Mouse (Mus musculus) lung, embryonic 14.5 days (tissue): ENCODE measurements at regions not wholly inside any gene's neighbourhood (a gene's known extent, or its start where the extent isn't known, plus 50 kb on each side); places are given as distances from the start of the nearest gene placed in this dataset.

Experiments
- ATAC-seq: fragments of 200-750 bp; cut with Nextera tagmentation; 2 replicates; pipeline ENCODE4 v1.8.0; 2017; ENCODE audit warnings: mild to moderate bottlenecking, moderate TSS enrichment, moderate library complexity; ENCODE audit not compliant: insufficient read depth
- DNase-seq: peaks from one replicate; pipeline ENCODE4 v3.0.0-alpha.2; 2015
- H3K27ac ChIP-seq: fragments of 300-500 bp; sonication (generic); 2 replicates; pipeline ENCODE4 v1.5.1; 2014; ENCODE audit warnings: low read depth, mild to moderate bottlenecking, moderate library complexity
- H3K27me3 ChIP-seq: fragments of 300-500 bp; sonication (generic); 2 replicates; pipeline ENCODE4 v1.6.1; 2014; ENCODE audit warnings: low read length, control low read depth; ENCODE audit not compliant: insufficient read depth
- H3K36me3 ChIP-seq: fragments of 300-500 bp; sonication (generic); 2 replicates; pipeline ENCODE4 v1.6.1; 2014; ENCODE audit warnings: control low read depth; ENCODE audit not compliant: insufficient read depth
- H3K4me1 ChIP-seq: fragments of 300-500 bp; sonication (generic); 2 replicates; pipeline ENCODE4 v1.6.1; 2014; ENCODE audit warnings: antibody characterized with exemption, control low read depth; ENCODE audit not compliant: insufficient read depth
- H3K4me2 ChIP-seq: fragments of 300-500 bp; sonication (generic); 2 replicates; pipeline ENCODE4 v1.6.1; 2014; ENCODE audit warnings: mild to moderate bottlenecking
- H3K4me3 ChIP-seq: fragments of 300-500 bp; sonication (generic); 2 replicates; pipeline ENCODE4 v1.5.1; 2014; ENCODE audit warnings: low read depth, low read length
- H3K9ac ChIP-seq: fragments of 300-500 bp; sonication (generic); 2 replicates; pipeline ENCODE4 v1.6.1; 2014
- H3K9me3 ChIP-seq: fragments of 300-500 bp; sonication (generic); 2 replicates; pipeline ENCODE4 v1.6.1; 2016; ENCODE audit warnings: low read depth, low read length, control low read depth
- CTCF ChIP-seq: IDR thresholded peaks from 2 replicates; pipeline ENCODE4 v1.5.1; 2016; ENCODE audit warnings: antibody characterized with exemption, low read depth
- WGBS: fragments of 180-500 bp; shearing (Covaris S2); extraction: QIAGEN DNeasy Blood & Tissue Kit; methylation state at CpG from one replicate; pipeline ENCODE4 v1.1.7; 2014; 5-methylcytosine and 5-hydroxymethylcytosine counted together

DNA sequence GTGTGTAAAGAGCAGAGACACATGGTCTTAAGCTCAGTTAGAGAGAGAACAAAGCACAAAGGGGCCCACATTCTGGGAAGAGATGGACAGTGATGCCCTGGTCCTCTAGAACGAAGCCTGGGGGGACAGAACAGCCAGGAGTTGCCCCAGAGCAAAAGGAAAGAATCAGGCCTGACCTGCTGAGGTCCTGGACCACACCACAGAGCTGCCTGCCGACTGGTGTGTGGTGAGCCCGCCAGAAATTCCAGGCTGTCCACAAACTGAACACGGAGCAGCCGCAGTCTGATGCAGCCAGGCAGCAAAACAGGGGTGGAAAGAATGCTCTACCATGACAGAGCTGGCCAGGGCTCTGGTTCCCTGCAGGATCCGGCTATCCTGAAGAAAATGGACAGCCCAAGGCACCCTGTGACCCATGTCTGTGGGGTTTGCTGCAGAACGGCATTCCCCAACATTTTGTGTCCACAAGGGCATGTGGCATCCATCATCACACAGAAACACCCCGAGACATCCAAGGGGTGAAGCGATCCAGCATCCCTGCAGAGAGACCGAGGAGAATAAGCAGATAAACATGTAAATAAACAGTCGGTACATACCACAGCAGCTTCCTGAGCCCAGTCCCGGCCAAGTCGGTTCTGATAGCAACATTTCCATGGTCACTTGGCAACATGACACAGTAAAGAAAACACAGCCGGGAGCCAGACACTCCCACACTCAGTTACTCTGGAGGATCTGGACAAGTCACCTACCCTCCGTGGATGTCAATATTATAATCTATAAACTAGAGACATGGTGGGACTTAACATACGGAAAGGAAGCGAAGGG is 65.3 kb upstream of the Pomp start:
- TF ChIP-seq CTCF: no peak
- H3K4me3 ChIP-seq: no peak overlapping the region
- no peaks in the 10 kb centered on the region for H3K4me1 ChIP-seq
- H3K36me3 ChIP-seq: no peaks in the 10 kb centered on the region
- H3K9me3 ChIP-seq: no peaks in the 10 kb centered on the region
- 39% methylated on average over 17 of the region's 17 CpGs for WGBS
- no peak overlapping the region for H3K27ac ChIP-seq
- no peak overlapping the region for H3K4me2 ChIP-seq
- ATAC-seq (peak; percentile 62; the same call in 1 of the 2 replicates), DNase-seq (peak; percentile 34)
- H3K9ac ChIP-seq: no peak overlapping the region
- H3K27me3 ChIP-seq: no peaks in the 10 kb centered on the region

DNA sequence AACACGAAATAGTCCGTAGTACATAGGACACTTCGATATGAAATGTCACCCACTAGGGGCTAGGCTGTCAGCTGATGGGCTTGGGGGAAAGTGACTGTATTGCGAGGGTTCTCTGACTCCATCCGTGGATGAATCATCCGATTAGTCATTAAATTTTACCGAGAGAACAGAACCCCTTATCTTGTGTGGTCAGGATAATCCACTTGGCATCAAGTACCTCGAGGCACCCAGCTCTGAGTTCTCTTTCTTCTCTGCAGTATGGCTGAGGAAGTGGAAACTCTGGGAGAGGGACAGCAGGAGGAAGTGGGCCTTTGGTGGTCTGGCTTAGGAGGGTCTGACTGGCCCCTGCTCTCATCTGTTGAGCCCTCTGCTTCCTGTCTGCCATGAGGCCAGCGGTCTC is 67.2 kb upstream of the Pomp start:
- H3K9ac ChIP-seq: no peak overlapping the region
- H3K4me2 ChIP-seq: no peak overlapping the region
- no peaks in the 10 kb centered on the region for H3K9me3 ChIP-seq
- TF ChIP-seq CTCF: no peak
- 59% methylated on average over 9 of the region's 9 CpGs for WGBS
- ATAC-seq (no peak), DNase-seq (no peak)
- H3K36me3 ChIP-seq: no peaks in the 10 kb centered on the region
- no peak overlapping the region for H3K27ac ChIP-seq
- no peaks in the 10 kb centered on the region for H3K27me3 ChIP-seq
- no peaks in the 10 kb centered on the region for H3K4me1 ChIP-seq
- H3K4me3 ChIP-seq: no peak overlapping the region

DNA sequence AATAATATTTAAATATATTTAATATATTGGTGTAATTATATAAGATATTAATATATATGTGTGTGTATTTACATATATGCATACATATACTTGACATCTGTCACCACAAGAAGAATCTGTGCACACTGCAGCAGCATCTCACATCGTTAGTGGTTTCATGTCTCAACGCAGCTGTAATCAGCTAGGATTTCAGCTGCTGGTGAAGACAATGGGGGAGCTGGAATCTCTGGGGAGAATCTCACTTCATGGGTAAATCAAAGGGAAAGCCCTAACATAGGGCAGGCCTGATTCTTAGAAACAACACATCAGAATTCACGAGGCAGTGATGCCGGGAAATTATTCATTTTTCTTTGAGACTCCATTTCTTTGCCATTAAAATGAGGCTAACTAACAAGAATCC is 66.8 kb upstream of the Flt1 start:
- Histone ChIP-seq H3K9ac (no peak overlapping the region), H3K4me3 (no peak overlapping the region), H3K27ac (no peak overlapping the region), H3K9me3 (no peaks in the 10 kb centered on the region), H3K4me1 (no peaks in the 10 kb centered on the region), H3K36me3 (no peaks in the 10 kb centered on the region), H3K27me3 (no peaks in the 10 kb centered on the region), H3K4me2 (no peak overlapping the region)
- TF ChIP-seq CTCF: no peak
- 62% methylated on average over 4 of the region's 4 CpGs for WGBS
- ATAC-seq: no peak
- DNase-seq: no peak

DNA sequence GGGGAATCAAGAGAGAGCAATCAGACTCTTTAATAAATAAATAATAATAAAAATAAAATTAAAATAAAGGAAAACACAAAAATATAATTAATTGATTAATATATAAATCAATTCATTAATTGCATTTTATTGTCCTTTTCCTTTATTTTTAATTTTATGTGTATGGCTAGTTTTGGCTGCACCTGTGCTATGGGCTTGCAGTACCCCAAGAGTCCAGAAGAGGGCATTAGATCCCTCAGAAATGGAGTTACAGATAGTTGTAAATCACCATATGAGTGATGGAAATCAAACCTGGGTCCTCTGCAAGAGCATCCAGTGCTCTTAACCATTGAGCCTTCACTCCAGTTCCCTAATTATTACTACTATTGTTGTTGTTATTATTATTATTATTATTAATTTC is 65.3 kb upstream of the Flt1 start:
- H3K9me3 ChIP-seq: no peaks in the 10 kb centered on the region
- no peak for ATAC-seq
- no peaks in the 10 kb centered on the region for H3K4me1 ChIP-seq

DNA sequence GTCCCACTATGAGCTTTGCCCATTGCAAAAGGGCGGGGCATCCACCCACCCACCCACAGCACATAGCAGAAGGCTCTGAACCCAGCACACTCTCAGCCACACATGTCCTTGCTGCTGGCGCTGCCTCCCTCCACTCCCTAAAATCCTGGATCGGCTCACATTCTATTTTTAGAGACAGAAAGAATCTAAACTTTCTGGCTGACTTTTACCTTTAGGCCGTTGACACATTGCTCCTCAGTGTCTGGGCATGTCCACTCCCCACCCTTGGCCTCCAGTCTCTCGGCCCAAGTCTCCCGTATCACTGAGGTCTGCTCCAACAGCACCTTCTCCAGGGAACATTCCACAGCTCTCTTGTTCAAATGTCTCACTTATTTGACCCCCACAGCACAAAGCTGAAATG is 62.7 kb upstream of the Flt1 start:
- no peak for TF ChIP-seq CTCF
- Histone ChIP-seq H3K4me2 (no peak overlapping the region), H3K36me3 (no peaks in the 10 kb centered on the region), H3K27ac (no peak overlapping the region), H3K27me3 (no peaks in the 10 kb centered on the region), H3K9me3 (no peaks in the 10 kb centered on the region; the same call in 1 of the 2 replicates), H3K4me3 (no peak overlapping the region), H3K9ac (no peak overlapping the region), H3K4me1 (no peaks in the 10 kb centered on the region)
- no peak for DNase-seq
- WGBS: 56% methylated on average over 6 of the region's 6 CpGs
- no peak for ATAC-seq

More for the DNA sequence above, 65.3 kb upstream of the Flt1 start:
- Histone ChIP-seq H3K4me3 (no peak overlapping the region), H3K4me2 (no peak overlapping the region), H3K27me3 (no peaks in the 10 kb centered on the region), H3K9ac (no peak overlapping the region), H3K27ac (no peak overlapping the region), H3K36me3 (no peaks in the 10 kb centered on the region)
- no peak for DNase-seq
- peak; percentile 34 for TF ChIP-seq CTCF

DNA sequence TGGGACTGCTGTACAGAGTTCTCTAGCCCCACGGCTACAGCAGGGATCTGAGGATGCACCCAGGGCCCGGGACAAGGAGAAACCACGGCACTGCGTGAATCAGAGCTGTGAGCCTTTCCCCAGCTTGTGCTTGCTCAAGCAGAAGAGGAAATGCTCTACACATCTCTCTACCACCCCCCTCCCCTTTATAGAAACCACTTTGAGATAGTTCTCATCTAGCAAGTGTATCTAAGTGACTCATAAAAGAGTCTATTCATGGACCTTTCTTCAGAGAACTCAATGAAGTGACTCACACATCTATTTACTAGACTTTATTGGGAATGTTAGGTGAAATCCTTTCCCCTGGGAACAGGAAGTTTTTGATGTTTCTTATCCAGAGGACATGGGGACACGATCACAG is 61.0 kb upstream of the Flt1 start:
- no peaks in the 10 kb centered on the region for H3K27me3 ChIP-seq
- no peaks in the 10 kb centered on the region for H3K36me3 ChIP-seq
- WGBS: 55% methylated on average over 5 of the region's 5 CpGs
- H3K4me1 ChIP-seq: no peaks in the 10 kb centered on the region
- H3K9me3 ChIP-seq: no peaks in the 10 kb centered on the region; the same call in 1 of the 2 replicates
- H3K27ac ChIP-seq: no peak overlapping the region
- H3K4me2 ChIP-seq: no peak overlapping the region
- ATAC-seq (no peak), DNase-seq (no peak)
- H3K9ac ChIP-seq: no peak overlapping the region
- TF ChIP-seq CTCF: no peak
- H3K4me3 ChIP-seq: no peak overlapping the region

DNA sequence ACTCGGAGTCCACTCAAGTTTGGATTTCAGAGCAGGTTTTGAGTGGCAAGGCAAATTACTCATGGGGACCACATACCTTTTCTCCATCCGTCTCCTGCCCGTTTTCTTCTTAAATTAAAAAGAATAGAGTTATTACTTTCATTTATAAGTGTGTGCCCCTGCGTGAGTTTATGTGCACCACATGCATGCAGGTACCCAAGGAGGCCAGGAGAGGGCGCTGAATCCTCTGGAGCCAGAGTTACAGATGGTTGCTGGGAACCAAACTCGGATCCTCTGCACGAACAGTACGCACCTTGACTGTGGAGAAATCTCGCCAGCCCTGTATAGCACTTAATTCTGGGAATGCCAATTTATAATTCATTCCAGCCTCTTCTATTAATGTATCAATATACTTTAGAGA is 58.3 kb upstream of the Flt1 start:
- no peaks in the 10 kb centered on the region for H3K4me1 ChIP-seq
- no peak for ATAC-seq

More for the DNA sequence above, 58.3 kb upstream of the Flt1 start:
- Histone ChIP-seq H3K27ac (no peak overlapping the region), H3K36me3 (no peaks in the 10 kb centered on the region), H3K9me3 (no peaks in the 10 kb centered on the region; the same call in 1 of the 2 replicates), H3K27me3 (no peaks in the 10 kb centered on the region), H3K4me2 (no peak overlapping the region), H3K4me3 (no peak overlapping the region), H3K9ac (no peak overlapping the region)
- WGBS: 90% methylated on average over 9 of the region's 9 CpGs
- peak; percentile 6; the same call in 1 of the 2 replicates for TF ChIP-seq CTCF
- DNase-seq: no peak
